Mouse (Mus musculus) midbrain, embryonic 16.5 days (tissue): ENCODE measurements around the gene S100z. TPM values are rescaled to one million over a fixed set of nuclear protein-coding genes. Genes with fewer than 3 reads are reported as not detected.

Experiments
- ATAC-seq: fragments of 200-750 bp; cut with Nextera tagmentation; 2 replicates; pipeline ENCODE4 v1.8.0; 2017; ENCODE audit warnings: moderate TSS enrichment
- H3K27ac ChIP-seq: fragments of 300-500 bp; sonication (generic); 2 replicates; pipeline ENCODE4 v1.5.1; 2014; ENCODE audit warnings: mild to moderate bottlenecking, low read length, mixed read lengths
- H3K27me3 ChIP-seq: fragments of 300-500 bp; sonication (generic); 2 replicates; pipeline ENCODE4 v1.6.1; 2014; ENCODE audit warnings: low read depth, low read length, mixed read lengths; ENCODE audit not compliant: control insufficient read depth, insufficient read depth
- H3K36me3 ChIP-seq: fragments of 300-500 bp; sonication (generic); 2 replicates; pipeline ENCODE4 v1.6.1; 2014; ENCODE audit warnings: mild to moderate bottlenecking, low read length, moderate library complexity, mixed read lengths; ENCODE audit not compliant: control insufficient read depth, insufficient read depth
- H3K4me1 ChIP-seq: fragments of 300-500 bp; sonication (generic); 2 replicates; pipeline ENCODE4 v1.6.1; 2014; ENCODE audit warnings: mild to moderate bottlenecking, low read length, mixed read lengths; ENCODE audit not compliant: control insufficient read depth, insufficient read depth
- H3K4me2 ChIP-seq: fragments of 300-500 bp; sonication (generic); 2 replicates; pipeline ENCODE4 v1.6.1; 2014; ENCODE audit warnings: mild to moderate bottlenecking, low read length, mixed read lengths
- H3K4me3 ChIP-seq: fragments of 300-500 bp; sonication (generic); 2 replicates; pipeline ENCODE4 v1.5.1; 2014; ENCODE audit warnings: low read depth, mild to moderate bottlenecking, low read length, moderate library complexity, mixed read lengths
- H3K9ac ChIP-seq: fragments of 300-500 bp; sonication (generic); 2 replicates; pipeline ENCODE4 v1.6.1; 2014; ENCODE audit warnings: low read depth, low read length, mixed read lengths
- H3K9me3 ChIP-seq: fragments of 300-500 bp; sonication (generic); replicated peaks from 2 replicates; pipeline ENCODE4 v1.6.1; 2014; ENCODE audit warnings: mild to moderate bottlenecking, low read length, mixed read lengths; ENCODE audit not compliant: control insufficient read depth, poor library complexity, severe bottlenecking
- WGBS: fragments of 180-500 bp; shearing (Covaris S2); extraction: QIAGEN DNeasy Blood & Tissue Kit; methylation state at CpG from one replicate; pipeline ENCODE4 v1.1.7; 2014; 5-methylcytosine and 5-hydroxymethylcytosine counted together
- polyA plus RNA-seq: library from polyadenylated mRNA; unstranded; fragments of >200 nt; fragmentation: Nextera tagmentation; extraction: Ambion mirVana; gene quantifications from 2 replicates; pipeline ENCODE4 v1.2.1, GENCODE M21; 2015

Gene S100z
- polyA plus RNA-seq: not detected in 2 replicates

- no peaks in the 10 kb centered on the region for H3K27me3 ChIP-seq
- H3K4me3 ChIP-seq: no peak within 1 kb of the TSS
These were observed at the start of gene S100z for GRCm38 (mm10) chr13:95478671-95479413. Gene S100z, minus strand, starts transcription at chr13:95478721.

GRCm38 (mm10) chr13:95524674-95525491 lies 46.4 kb upstream of the S100z start, which contains the start of gene F2rl1:
Gene F2rl1, minus strand, starts transcription at chr13:95525227.
- peak; percentile 51 for ATAC-seq
- H3K4me2 ChIP-seq: peak within 1 kb of the TSS; percentile 66
- H3K27ac ChIP-seq: no peak within 1 kb of the TSS
- H3K9ac ChIP-seq: peak within 1 kb of the TSS; percentile 34; the same call in 1 of the 2 replicates
- H3K9me3 ChIP-seq: no peaks in the 10 kb centered on the region
- H3K4me3 ChIP-seq: peak within 1 kb of the TSS; percentile 34
- peaks cover 12% of the 10 kb centered on the region for H3K4me1 ChIP-seq
- WGBS: under 1% methylated on average over 54 of the region's 54 CpGs
- H3K27me3 ChIP-seq: peaks cover 28% of the 10 kb centered on the region
- H3K36me3 ChIP-seq: no peaks in the 10 kb centered on the region

More at GRCm38 (mm10) chr13:95478671-95479413, at the start of gene S100z:
- WGBS: 89% methylated on average over 21 of the region's 21 CpGs
- Histone ChIP-seq H3K4me1 (no peaks in the 10 kb centered on the region), H3K36me3 (no peaks in the 10 kb centered on the region), H3K4me2 (no peak within 1 kb of the TSS), H3K27ac (no peak within 1 kb of the TSS), H3K9ac (no peak within 1 kb of the TSS), H3K9me3 (no peaks in the 10 kb centered on the region)
- no peak for ATAC-seq

GRCm38 (mm10) chr13:95524424-95524673 lies 45.8 kb upstream of the S100z start:
- Histone ChIP-seq H3K9me3 (no peaks in the 10 kb centered on the region), H3K4me1 (peaks cover 12% of the 10 kb centered on the region), H3K4me2 (peak overlapping the region; percentile 66), H3K27me3 (peaks cover 28% of the 10 kb centered on the region), H3K27ac (no peak overlapping the region), H3K9ac (peak overlapping the region; percentile 28; the same call in 1 of the 2 replicates), H3K36me3 (no peaks in the 10 kb centered on the region), H3K4me3 (peak overlapping the region; percentile 34)
- 2% methylated on average over 13 of the region's 13 CpGs for WGBS
- peak; percentile 54 for ATAC-seq

DNA sequence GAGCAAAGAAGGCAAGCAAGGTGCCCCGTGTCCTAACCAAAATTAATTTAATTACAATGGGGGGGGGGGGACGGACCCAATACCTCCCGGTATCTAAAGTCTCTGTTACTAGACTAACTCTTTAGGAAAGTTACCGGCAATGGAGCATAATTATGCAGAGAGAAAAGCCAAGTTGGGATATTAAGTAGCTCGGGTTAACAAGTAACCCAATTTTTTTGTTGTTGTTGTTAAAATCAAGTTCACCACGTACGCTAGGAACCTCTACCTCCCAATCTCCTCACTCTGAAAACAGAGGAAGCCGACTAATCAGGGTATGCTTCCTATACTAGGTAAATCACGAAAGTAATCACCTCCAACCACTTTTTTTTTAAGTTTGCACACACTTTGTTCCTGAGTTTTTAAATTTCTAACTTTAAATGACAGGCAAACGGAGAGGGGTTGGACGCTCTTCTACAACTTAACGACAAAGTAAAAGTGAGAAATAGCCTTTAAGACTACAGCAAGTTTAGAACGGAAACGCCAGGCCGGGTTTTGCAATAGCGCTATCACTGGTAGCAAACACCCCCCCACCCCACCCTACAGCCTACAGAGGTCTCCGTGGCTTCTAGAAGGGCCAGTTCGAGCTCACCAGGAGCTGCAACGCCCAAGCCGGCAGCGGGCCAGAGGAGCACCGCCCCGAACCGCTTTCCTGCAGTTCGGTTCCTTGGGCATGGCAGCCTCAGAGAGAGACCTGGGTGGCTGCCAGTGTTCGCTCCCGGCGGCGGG lies 45.3 kb upstream of the S100z start:
- 4% methylated on average over 29 of the region's 29 CpGs for WGBS
- H3K4me2 ChIP-seq: peak overlapping the region; percentile 66
- H3K36me3 ChIP-seq: no peaks in the 10 kb centered on the region
- ATAC-seq: no peak
- H3K4me1 ChIP-seq: peaks cover 12% of the 10 kb centered on the region
- H3K27ac ChIP-seq: no peak overlapping the region
- H3K4me3 ChIP-seq: peak overlapping the region; percentile 34
- peaks cover 28% of the 10 kb centered on the region for H3K27me3 ChIP-seq
- no peaks in the 10 kb centered on the region for H3K9me3 ChIP-seq
- H3K9ac ChIP-seq: peak overlapping the region; percentile 28; the same call in 1 of the 2 replicates

DNA sequence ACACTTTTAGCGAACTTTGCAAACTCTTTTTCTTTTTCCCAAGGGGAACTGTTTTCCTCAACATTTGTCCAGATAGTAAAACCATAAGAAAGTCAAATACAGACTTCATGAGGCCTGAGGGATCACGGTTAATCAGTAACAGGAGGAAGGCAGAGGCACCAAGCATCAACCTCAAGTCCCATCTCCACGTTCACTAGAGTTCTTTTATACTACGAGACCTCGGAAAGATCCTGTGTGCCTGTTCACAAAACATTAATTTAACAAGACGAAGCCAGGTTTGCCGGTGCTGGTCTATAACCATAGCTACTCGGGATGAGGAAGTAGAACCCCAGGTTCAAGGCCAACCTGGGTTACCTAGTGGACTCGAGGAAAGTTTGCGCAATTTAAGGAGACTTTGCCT lies 43.7 kb upstream of the S100z start:
- no peak overlapping the region for H3K4me3 ChIP-seq
- H3K4me2 ChIP-seq: no peak overlapping the region
- H3K36me3 ChIP-seq: no peaks in the 10 kb centered on the region
- H3K27ac ChIP-seq: no peak overlapping the region
- H3K27me3 ChIP-seq: peaks cover 28% of the 10 kb centered on the region
- no peak overlapping the region for H3K9ac ChIP-seq
- H3K9me3 ChIP-seq: no peaks in the 10 kb centered on the region
- ATAC-seq: no peak
- peaks cover 12% of the 10 kb centered on the region for H3K4me1 ChIP-seq
- whole genome bisulfite sequencing: 94% methylated on average over 10 of the region's 10 CpGs

DNA sequence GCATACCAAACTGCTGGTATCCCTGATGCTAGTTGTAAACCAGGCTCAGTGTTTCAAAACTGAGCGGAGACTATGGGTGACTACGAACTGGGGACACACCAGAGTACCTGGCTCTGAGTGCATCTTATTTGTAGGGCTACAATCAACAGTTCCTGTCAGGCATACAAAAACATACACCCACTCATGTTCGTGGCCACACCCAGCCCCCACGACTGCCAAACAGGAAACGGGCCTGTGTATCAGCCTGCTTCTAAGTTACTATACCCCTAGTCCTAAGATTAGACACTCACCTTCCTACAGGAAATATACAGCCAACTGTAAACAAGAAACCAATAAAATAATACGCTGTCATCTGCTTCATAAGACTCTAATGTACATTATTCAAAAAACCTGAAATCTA lies 42.5 kb upstream of the S100z start:
- H3K4me3 ChIP-seq: no peak overlapping the region
- WGBS: 90% methylated on average over 6 of the region's 6 CpGs
- H3K4me2 ChIP-seq: no peak overlapping the region
- peaks cover 22% of the 10 kb centered on the region for H3K27me3 ChIP-seq
- no peaks in the 10 kb centered on the region for H3K36me3 ChIP-seq
- H3K27ac ChIP-seq: no peak overlapping the region
- H3K4me1 ChIP-seq: peaks cover 12% of the 10 kb centered on the region
- H3K9ac ChIP-seq: no peak overlapping the region
- no peak for ATAC-seq
- H3K9me3 ChIP-seq: no peaks in the 10 kb centered on the region

DNA sequence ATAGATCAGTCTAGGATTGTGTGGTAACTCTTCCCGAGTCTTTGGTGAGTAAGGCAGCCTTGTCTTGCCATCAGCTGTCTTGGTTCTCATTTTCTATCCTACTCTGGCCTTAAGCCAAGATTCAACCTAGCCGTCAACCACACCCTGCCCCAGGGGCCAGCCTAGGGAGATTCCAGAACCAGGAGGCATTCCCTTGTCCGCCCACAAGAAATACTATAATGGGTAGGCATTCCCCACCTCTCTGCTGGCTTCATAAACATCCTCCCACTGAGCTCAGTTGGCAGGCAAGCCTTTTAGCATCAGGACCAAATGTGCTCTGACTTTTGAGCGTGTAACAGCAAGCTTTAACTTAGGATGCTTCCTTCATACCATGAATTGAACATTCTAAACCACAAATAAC lies 36.2 kb upstream of the S100z start:
- no peak for ATAC-seq
- H3K4me2 ChIP-seq: no peak overlapping the region
- no peaks in the 10 kb centered on the region for H3K9me3 ChIP-seq
- no peaks in the 10 kb centered on the region for H3K4me1 ChIP-seq
- 79% methylated on average over 4 of the region's 4 CpGs for WGBS
- no peak overlapping the region for H3K4me3 ChIP-seq
- H3K9ac ChIP-seq: no peak overlapping the region
- no peaks in the 10 kb centered on the region for H3K27me3 ChIP-seq
- H3K27ac ChIP-seq: no peak overlapping the region
- no peaks in the 10 kb centered on the region for H3K36me3 ChIP-seq

- Histone ChIP-seq H3K4me1 (no peaks in the 10 kb centered on the region), H3K9ac (no peak overlapping the region), H3K27me3 (no peaks in the 10 kb centered on the region), H3K36me3 (no peaks in the 10 kb centered on the region), H3K4me2 (no peak overlapping the region), H3K27ac (no peak overlapping the region), H3K4me3 (no peak overlapping the region), H3K9me3 (no peaks in the 10 kb centered on the region)
- no peak for ATAC-seq
- WGBS: 86% methylated on average over 5 of the region's 5 CpGs
These were observed 31.5 kb upstream of the S100z start for GRCm38 (mm10) chr13:95510054-95510453.
